Mouse (Mus musculus) lung, postnatal 10 days (tissue): ENCODE measurements around the gene Opcml.

Experiments
- DNase-seq: peaks from one replicate; pipeline ENCODE4 v3.0.0; 2021

The Opcml gene

DNA sequence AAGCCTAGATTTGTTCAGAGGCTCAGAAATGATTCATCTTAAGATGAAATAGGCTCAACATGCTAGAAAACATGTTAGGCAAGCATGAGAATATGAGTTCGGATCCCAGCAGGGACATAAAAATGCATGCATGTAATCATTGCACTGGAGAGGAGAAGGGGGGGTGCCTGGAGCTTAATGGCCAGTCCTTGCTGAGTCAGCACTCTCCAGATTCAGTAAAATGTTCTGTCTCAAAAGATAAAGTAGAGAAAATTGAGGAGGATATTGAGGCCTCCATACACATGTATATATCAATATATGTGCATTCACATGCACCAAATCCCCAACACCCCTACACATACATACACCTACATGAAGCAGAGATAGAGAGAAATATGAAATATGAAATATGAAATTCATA, 889.7 kb downstream of the Opcml start:
- DNase-seq = no peak

DNA sequence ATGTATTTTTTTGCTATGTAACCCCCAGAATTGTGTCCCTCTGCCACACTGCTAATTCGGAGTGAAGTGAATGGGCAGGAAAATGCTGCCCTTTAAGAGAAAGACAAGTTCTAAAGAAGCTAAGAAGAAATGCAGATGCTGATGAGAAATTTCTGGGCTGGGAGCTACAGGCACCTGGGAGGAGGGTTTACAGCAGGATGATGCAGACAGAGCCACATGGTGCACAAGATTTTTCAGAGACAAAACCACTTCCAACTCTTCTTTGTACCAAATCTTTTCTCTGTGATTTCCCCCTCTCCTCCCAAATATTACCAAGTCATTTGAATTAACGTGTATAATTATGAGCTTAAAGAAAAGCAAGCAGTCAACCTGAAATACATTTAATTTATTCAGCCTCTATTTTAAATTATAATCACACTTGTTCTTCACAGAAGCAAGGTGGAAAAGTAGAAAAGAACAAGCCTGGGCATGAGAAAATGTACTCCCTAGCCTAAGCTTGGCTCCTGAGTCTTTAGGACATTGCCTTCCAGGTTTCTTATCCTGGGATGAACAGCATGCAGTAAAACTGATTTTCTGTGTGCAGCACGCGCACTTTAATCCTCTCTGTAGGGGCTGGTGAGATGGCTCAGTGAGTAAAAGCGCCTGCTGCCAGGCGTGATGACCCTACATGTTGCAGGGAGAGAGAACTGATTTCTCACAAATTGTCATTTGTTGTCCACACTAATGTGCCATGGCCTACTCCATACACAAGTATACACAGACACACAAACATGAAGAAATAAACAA, 890.9 kb downstream of the Opcml start:
- DNase-seq = no peak

DNA sequence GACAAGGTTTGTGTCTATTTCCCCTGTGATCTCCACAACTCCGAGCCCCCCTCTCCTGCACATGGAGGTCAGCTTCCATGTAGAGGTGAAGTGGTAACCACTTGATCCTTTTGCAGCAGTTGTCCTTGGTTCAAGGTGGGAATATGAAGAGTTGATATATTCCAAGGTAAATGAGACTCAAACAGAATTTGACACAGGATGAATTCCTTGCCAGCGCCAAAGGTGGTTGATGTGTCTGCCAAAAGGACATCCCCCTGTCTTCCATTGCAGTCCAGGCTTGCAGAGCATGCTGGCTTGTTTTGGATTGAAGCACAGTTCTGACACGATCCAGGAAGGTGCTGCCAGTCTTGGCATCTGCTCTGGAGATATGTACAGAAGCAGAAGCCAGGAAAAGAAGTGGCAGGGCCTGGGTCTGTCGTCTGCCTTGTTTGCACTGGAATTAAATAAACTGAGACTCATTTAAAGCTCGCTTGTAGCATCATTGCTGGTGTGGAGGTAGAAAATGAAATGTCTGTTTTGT, 893.4 kb downstream of the Opcml start:
- DNase-seq = no peak

DNA sequence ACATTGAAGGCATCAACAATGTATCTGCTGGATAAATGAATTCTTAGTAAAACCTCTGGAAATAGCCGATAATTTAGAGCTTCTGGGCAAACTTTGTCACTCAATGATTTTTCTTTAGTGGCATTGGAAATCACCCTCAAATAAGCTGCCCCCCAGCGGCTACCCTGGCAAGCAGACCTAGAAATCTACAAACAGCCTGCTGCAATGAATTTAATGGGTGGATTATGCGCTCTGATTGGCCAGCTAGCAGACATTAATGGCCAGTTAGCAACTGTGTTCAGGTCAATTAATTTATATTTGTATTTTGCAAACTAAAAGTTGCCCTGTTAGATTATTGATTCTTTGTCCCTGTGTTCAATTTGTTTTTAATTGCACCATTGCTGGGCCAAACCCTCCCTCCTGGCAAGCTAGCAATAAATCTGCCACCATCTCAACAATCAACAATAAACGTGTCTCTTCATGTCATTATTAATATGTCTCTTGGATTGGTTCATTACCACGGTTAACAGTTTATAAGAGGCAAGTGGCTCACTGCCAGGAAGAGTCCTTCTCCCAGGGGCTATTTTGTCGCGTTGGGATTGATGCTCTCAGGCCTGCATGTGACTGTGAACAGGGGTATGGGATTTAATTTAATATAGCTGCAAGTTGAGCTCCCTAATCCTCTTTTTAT, 896.5 kb downstream of the Opcml start:
- DNase-seq = no peak

DNA sequence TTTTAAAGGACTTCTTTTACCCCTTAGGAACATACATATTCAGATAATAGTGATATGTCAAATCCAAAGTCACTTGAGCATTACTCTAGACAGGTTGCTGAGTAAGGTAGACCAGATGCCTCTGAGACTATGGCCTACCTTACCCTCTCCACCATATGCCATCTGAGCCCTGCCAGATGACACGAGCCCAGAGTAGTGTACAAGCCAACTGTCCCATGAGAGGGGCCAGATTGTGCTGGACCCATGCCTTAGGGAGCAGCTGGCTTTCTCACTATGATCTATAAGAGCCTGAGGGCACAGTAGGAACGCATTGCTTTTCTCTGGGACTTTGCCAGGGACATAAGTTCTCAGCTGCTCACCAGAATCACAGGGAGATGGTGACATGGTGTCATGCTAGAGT, 899.6 kb downstream of the Opcml start:
- DNase-seq = no peak

DNA sequence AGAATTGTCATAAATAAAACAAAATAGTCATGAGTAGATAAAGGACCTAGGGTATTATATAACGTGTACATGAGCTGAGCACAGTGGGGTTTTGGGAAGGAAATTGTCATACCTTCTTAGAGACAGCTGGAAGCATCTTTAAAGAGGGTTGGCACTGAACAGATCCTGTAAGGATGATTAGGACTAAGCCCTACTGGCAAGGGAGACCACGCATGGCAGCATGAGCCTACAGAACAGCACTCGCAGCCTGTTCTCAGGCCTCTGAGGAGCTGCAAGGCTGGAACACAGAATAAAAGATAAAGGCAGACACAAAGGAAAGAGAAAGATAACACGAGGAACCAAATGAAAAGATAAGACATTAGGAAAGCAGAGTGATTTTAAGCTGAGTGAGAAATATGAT, 915.2 kb downstream of the Opcml start:
- DNase-seq = no peak

DNA sequence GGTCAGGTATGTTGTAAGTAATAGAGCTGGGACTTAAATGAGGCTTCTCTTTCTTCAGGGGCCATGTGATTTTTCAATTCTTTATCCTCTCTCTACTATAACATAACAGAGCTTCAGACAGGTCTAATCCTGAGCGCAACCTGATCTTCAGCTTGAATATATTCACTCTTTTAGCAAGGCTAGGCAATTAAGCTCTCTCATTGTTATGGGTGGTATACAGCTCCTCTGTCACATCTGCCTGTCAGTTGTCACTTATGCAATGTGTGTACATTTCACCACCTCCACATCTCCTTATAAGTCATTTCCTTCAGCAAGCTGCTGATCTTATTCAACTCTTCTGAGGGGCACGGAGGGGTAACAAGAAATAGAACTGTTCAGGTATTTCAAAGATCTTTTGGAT, 924.0 kb downstream of the Opcml start:
- DNase-seq = no peak

DNA sequence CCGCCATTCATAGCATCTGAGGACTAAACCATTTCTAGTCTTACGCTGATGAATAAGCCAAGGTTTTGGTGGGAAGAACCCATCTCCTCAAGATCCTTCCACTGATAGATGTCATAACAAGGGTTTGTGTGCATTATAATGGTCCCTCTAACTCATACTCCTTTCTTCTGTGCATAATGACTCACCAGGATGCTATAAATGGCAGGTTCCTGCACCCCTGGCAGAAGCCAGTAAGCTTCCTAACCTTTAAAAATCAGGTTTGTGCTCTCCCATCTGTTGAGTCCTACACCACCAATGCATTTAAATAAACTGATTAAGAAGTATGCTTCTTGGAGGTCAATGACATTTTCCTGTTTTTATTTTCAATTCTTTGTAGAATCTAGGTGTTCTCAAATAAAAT, 929.6 kb downstream of the Opcml start:
- no peak for DNase-seq

DNA sequence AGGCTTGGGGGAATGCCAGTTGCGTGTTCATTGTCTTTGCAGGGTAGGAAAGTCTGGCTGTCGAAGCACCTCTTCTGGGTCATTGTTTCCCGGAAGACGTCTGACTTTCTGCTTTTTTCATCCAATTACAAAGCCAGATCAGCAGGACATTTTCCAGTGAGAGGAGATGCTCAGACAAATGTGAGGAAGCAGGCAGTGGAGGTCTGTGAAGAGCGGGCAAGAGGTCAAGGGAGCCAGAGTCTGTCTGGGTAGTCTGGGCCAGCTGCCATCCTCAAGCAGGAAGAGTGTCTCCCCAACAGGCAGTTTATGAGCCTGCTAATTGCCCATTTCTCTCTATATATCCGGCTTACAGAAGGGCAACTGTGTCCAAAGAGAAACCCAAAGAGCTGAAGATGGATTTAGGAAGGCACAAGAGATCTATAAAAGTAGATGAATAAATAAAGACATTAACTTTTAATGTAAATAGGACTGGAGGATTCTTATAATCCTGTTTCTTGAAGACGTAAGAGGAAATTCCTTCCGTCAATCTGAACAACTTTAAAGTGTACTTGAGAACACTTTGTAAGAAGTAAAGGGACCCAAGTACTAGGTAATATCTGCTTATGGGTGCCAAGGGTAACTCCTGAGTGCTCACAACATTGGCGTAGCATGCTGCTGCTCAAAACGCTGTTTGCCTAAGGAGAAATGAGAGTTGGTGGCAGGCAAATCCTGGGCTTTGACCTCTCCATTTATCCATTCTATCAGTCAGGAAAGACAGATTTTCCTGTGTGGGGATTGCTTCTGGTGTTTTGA, 941.4 kb downstream of the Opcml start:
- no peak for DNase-seq

DNA sequence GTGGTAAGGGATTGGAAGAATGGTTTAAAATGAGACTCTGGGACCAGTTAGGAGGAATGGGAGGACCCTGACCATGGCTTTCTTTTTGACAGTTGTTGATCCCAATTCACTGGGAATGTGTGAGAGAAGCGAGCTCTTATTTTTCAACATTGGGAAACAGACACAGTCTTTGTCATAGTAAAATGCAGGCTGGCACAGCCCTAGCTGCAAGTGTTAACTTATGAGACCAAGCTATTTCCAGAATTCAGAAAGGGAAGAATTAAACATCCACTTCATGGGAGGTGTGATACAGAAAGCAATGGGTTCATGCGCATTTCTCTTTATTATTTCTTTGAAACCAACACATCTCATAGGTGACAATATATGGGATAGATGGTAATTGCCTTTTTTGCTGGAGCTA, 947.4 kb downstream of the Opcml start:
- DNase-seq = no peak

DNA sequence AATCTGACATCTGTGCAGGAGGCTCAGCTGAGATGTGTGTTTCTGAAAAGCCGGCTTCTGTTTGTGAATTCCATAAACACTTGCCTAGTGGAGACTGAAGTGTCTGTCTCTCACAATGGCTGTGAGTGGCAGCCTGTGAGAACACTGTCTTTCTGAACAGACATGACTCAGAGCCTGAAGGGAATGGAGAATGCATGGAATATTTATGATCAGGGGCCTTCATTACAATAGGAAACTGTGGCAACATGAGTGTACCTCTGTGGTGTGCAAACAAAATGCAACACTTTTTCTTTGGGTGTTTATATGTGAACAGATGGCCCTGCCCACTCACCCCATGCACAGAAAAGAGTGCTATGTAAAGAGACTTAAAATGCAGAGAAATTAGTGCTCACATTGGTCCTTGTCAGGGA, 947.9 kb downstream of the Opcml start:
- DNase-seq = no peak

DNA sequence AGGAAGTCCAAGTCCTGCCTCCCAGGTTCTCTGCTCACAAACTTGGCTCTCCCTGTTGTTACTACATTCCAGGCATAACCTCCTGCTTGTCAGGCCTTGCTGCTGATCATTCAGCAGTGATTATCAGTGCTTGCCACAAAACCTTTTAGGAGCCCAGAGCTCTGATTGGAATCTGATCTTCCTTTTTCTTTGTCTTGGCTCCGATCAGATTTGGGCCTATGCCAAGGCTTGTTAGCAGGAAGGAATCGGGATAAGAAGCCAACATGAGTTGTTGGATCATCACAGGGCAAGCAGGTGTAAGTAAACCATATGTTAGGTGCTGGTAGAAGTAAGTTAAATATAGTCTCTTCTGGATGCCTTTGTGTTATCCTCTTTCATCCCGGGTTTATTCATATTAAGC, 954.2 kb downstream of the Opcml start:
- DNase-seq = no peak

DNA sequence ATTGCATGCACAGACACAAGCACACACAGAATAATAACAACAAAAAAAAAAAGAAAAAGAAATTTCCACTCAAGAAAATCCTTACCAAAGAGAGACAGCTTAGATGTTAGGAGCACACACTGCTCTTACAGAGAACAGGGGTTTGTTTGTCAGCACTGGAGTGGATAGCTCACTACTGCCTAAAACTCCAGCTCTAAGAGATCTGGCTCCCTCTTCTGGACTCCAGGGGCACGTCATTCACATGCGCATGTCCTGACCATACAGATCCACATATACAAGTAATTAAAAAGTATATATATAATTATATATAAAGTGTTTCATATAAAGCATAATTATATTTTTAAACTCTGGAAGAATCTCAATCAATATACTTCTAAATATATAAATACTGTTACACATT, 958.3 kb downstream of the Opcml start:
- no peak for DNase-seq

DNA sequence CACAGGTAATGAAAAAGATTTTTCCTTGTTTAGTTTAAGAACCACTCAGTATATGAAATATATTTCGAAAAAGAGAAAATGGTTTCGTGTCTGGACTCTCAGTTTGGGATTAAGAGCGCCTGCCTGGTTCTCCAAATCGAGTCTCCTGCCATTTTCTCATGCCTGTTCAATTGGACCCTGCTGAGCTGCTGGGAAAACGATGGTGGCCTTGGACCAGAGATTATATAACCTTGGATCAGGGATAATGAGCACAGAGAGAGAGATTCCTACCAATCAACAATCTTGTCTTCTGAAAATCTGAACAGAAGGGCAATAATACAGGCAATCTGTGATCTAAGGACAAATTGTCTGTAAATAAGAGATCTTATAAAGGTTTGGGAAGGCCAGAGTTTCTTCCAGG, 962.3 kb downstream of the Opcml start:
- DNase-seq = no peak

DNA sequence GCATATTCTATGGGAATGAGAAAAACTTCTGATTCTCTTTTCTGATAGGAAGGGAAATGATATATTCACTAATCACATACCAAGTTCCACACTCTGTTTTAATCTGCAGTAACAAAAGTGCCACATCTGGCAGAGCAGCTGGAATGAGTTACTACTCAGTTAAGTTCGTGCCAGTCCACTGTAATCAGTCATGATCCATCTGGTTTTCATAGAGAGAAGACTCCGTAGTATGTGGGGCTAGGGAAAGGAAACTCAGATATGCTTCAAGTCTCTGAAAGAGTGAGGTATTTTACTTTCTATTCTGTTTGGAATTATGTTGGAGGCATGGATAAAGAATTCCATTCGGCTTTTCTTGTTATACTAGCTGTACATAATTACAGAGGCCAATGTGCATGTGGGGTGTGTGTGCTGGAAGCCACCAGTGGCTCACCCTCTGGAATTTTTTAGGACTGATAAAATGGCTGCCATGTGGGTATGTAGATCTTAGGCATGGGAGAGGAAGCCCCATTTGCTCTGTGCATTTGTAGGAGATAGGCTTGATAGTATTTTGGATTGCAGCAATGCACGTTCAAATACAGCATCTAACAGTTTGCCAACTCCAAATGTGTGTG, 966.4 kb downstream of the Opcml start:
- DNase-seq = no peak

DNA sequence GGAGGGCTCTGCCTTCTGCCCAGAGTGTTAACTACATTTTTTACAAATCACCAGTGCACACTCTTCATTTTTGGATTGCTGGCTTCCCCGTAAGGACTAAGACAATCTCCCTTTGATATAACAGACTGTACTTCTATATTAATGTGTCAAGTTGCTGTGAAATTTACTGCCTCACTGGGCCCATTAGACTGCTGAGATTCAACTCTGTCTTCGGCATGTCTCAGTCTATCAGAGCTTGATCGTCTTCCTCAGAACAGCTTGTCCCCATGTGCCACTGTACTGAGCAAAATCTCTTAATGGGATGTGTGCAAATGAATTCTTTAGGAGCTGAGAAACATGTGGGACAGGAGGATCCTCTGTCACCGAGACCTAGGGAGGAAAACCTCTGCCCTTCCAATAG, 970.9 kb downstream of the Opcml start:
- no peak for DNase-seq

DNA sequence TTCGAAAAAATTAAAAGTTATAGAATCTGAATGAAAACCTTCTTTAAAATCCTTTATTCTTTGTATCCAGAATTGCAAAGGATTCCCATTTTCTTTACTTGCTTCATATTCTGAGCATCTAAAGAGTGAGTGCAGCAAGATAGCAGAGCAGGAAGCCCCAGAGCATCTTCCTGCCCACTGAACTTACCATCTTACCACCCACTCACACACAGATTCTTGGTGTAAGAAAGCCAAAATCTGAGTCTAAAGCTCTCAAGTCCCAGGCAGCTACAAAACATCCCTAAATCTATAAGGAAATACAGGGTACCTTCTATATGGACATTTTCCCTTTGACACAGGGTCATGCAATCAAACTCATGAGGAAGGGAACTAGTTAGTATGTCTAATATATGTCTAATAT, 973.6 kb downstream of the Opcml start:
- no peak for DNase-seq

DNA sequence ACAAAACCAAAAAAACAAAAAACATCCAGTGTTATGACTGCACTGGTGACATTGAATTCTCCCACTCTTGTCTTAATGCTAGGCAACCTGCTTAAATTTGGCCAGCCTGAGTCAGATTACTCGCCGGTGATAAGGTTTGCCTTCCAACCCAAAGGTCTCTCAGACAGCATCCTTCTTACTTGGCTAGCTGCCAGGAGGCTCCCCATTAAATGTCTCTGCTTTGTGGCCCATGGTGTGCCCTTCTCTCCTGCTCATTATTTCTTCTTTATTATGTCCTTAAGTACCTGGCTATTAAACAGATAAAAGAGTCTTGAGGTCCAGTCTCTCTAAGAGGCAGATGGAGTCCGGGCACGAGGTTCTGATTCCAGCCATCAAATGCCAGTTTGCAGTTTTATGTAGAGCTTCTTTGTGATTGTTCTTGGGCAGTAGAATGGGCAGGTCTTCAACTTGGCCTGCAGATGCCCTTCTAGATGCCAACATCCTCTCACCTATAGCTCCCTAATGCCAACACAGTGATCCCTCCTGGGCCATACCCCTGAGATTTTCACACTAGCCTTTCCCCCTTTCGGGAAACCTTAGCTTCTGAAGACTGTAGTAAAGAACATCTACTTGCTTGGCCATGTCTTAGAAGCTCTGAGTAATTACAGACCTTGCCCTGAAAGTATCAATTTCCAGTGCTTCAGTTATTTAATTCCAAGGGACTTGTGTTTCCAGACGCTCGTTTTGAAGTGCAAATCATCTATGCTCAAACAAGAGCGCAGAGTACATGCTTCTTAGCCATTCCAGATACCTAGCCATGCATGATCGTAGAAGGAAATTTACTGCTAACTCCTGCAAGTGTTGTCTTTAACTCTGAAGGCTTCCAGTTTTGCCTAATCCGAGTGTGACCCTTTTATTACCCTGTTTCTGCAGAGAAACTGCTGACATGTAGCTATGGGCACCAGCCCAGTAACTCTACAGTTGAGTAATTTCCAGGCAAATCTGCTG, 986.2 kb downstream of the Opcml start:
- DNase-seq = no peak

DNA sequence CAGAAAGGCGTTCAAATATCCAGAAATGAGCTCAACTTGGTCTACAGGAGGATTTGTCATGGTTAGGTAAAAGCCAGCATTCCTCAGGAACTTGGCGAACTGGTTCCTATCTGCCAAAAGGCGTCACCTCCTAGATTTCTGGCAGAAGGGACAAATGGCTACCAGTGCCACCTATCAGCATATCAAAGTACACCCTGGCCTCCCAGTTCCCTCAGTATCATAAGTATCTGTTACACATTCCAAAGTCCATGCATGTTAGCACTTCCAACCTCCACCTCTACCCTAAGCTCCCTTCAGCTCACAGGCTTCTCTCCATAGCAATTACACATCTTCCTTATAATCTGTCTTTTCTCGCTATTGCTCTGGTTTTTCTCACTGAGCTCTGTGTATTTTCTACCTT, 993.3 kb downstream of the Opcml start:
- no peak for DNase-seq

DNA sequence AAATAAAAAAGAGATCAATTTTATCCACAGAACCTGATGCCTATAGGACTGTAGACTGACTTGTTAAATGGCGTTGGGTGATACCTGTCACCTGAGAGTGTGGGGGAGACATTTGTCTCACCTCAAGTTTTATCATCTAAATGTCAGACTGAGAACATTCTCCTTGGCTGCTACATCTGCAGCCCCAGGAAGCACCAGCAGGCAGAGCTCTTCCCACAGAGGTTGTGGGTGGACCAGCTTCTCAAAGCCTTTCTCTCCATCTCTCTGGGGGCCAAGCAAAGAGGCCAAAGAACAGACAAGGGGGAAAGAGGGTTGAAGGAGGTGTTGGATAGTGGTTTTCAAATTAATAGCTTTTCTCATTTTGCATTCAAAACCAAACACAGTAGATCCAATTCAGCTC, 998.9 kb downstream of the Opcml start:
- DNase-seq = no peak

DNA sequence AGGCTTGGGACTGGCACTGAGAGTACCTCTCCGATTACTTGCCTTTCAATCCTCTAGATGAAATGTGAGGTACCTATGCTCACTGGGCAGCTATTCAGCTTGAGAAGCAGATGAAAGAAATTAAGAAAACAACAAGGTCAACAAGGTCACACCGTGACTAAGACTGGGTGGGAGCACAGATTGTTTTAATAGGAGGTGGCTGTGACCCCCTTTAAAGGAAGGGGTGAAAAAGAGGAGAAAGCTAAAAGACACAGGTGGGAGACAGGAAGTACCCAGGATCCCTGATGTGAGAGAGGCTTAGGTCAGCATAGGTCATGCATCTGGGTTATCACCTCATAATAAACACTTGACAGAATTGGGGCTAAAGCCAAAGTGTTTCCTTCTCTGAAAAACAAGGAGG, 1009.5 kb downstream of the Opcml start:
- no peak for DNase-seq

DNA sequence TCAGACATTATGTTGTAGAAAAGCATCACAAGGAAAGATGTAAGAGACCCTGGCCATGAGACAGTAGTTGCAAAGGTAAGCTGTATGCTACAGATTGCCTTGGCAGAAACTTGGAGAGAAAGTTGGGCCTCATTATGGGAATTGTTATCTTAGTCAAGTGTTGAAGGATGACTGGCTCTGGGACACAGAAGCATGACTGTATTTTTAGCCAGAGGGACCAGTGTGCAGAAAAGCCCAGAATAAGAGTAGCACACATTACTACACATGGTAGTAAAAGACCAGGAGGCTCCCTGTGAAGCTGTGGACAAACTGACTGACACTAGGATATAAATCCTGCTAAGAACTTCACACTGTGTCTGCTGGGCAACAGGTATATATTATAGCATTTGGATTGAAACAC, 1016.1 kb downstream of the Opcml start:
- no peak for DNase-seq
